Mouse (Mus musculus) embryonic facial prominence, embryonic 14.5 days (tissue): ENCODE measurements around the gene Shank1. TPM values are rescaled to one million over a fixed set of nuclear protein-coding genes. Genes with fewer than 3 reads are reported as not detected.

Experiments
- ATAC-seq: fragments of 200-750 bp; cut with Nextera tagmentation; 2 replicates; pipeline ENCODE4 v1.8.0; 2017; ENCODE audit warnings: low read depth, moderate number of reproducible peaks, moderate TSS enrichment
- DNase-seq: peaks from one replicate; pipeline ENCODE4 v3.0.0-alpha.2; 2015; ENCODE audit warnings: low spot score
- H3K27ac ChIP-seq: fragments of 300-500 bp; sonication (generic); replicated peaks from 2 replicates; pipeline ENCODE4 v1.5.1; 2014; ENCODE audit warnings: low read depth, mild to moderate bottlenecking, low read length, moderate library complexity
- H3K27me3 ChIP-seq: fragments of 300-500 bp; sonication (generic); replicated peaks from 2 replicates; pipeline ENCODE4 v1.6.1; 2014; ENCODE audit warnings: low read length; ENCODE audit not compliant: control insufficient read depth, insufficient read depth
- H3K36me3 ChIP-seq: fragments of 300-500 bp; sonication (generic); 2 replicates; pipeline ENCODE4 v1.6.1; 2014; ENCODE audit warnings: low read length, mixed read lengths; ENCODE audit not compliant: control insufficient read depth, insufficient read depth
- H3K4me1 ChIP-seq: fragments of 300-500 bp; sonication (generic); 2 replicates; pipeline ENCODE4 v1.6.1; 2014; ENCODE audit warnings: antibody characterized with exemption, low read length; ENCODE audit not compliant: control insufficient read depth, insufficient read depth
- H3K4me2 ChIP-seq: fragments of 300-500 bp; sonication (generic); 2 replicates; pipeline ENCODE4 v1.6.1; 2014; ENCODE audit warnings: low read depth, mild to moderate bottlenecking, low read length, moderate library complexity, mixed read lengths
- H3K4me3 ChIP-seq: fragments of 300-500 bp; sonication (generic); 2 replicates; pipeline ENCODE4 v1.5.1; 2014; ENCODE audit warnings: low read depth, mild to moderate bottlenecking, low read length
- H3K9ac ChIP-seq: fragments of 300-500 bp; sonication (generic); 2 replicates; pipeline ENCODE4 v1.6.1; 2014; ENCODE audit warnings: low read depth, mild to moderate bottlenecking, low read length, moderate library complexity, mixed read lengths
- H3K9me3 ChIP-seq: fragments of 300-500 bp; sonication (generic); 2 replicates; pipeline ENCODE4 v1.6.1; 2016; ENCODE audit warnings: low read length; ENCODE audit not compliant: control insufficient read depth
- WGBS: fragments of 180-500 bp; shearing (Covaris S2); extraction: QIAGEN DNeasy Blood & Tissue Kit; methylation state at CpG from one replicate; pipeline ENCODE4 v1.1.7; 2014; 5-methylcytosine and 5-hydroxymethylcytosine counted together
- polyA plus RNA-seq: library from polyadenylated mRNA; unstranded; fragments of >200 nt; fragmentation: Nextera tagmentation; extraction: Ambion mirVana; gene quantifications from 2 replicates; pipeline ENCODE4 v1.2.1, GENCODE M21; 2014

Gene Shank1
- polyA plus RNA-seq, 1 experiment from 2014 or later: 3.7 TPM

- Histone ChIP-seq H3K36me3 (no peaks in the 10 kb centered on the region), H3K27ac (no peak overlapping the region), H3K4me2 (peak overlapping the region; percentile 85), H3K9me3 (no peaks in the 10 kb centered on the region), H3K4me3 (0 out of 2 replicates have a peak overlapping the region, but pooled peaks have one; percentile 44), H3K9ac (no peak overlapping the region), H3K27me3 (peaks cover 51% of the 10 kb centered on the region), H3K4me1 (peaks cover 7% of the 10 kb centered on the region; the same call in 1 of the 2 replicates)
- DNase-seq (no peak), ATAC-seq (peak; percentile 22; the same call in 1 of the 2 replicates)
- WGBS: 8% methylated on average over 21 of the region's 21 CpGs
Measured at GRCm38 (mm10) chr7:44360792-44361301, 50.8 kb downstream of the Shank1 start.

GRCm38 (mm10) chr7:44372678-44373077, 62.6 kb downstream of the Shank1 start:
- WGBS: 92% methylated on average over 8 of the region's 8 CpGs
- ATAC-seq (no peak), DNase-seq (no peak)
- H3K27ac ChIP-seq: no peak overlapping the region
- H3K4me3 ChIP-seq: no peak overlapping the region
- no peaks in the 10 kb centered on the region for H3K9me3 ChIP-seq
- no peaks in the 10 kb centered on the region for H3K36me3 ChIP-seq
- no peaks in the 10 kb centered on the region for H3K27me3 ChIP-seq
- 0 out of 2 replicates have a peak, but pooled peaks cover 6% of the 10 kb centered on the region for H3K4me1 ChIP-seq
- H3K9ac ChIP-seq: no peak overlapping the region
- H3K4me2 ChIP-seq: no peak overlapping the region

- peak overlapping the region; percentile 78 for H3K4me2 ChIP-seq
- no peak overlapping the region for H3K27ac ChIP-seq
- H3K9me3 ChIP-seq: no peaks in the 10 kb centered on the region
- H3K9ac ChIP-seq: peak overlapping the region; percentile 43; the same call in 1 of the 2 replicates
- WGBS: 14% methylated on average over 7 of the region's 7 CpGs
- DNase-seq (no peak), ATAC-seq (no peak; the same call in 1 of the 2 replicates)
- peak overlapping the region; percentile 56 for H3K4me3 ChIP-seq
- H3K36me3 ChIP-seq: no peaks in the 10 kb centered on the region
- H3K27me3 ChIP-seq: no peaks in the 10 kb centered on the region
- H3K4me1 ChIP-seq: 0 out of 2 replicates have a peak, but pooled peaks cover 6% of the 10 kb centered on the region
Measured at GRCm38 (mm10) chr7:44373460-44373859, 63.4 kb downstream of the Shank1 start.

- Histone ChIP-seq H3K4me2 (peak overlapping the region; percentile 78), H3K27ac (peak overlapping the region; percentile 56), H3K36me3 (no peaks in the 10 kb centered on the region), H3K9ac (peak overlapping the region; percentile 63), H3K9me3 (no peaks in the 10 kb centered on the region), H3K27me3 (no peaks in the 10 kb centered on the region), H3K4me1 (0 out of 2 replicates have a peak, but pooled peaks cover 6% of the 10 kb centered on the region), H3K4me3 (peak overlapping the region; percentile 56)
- DNase-seq: peak; percentile 97
- under 1% methylated on average over 19 of the region's 19 CpGs for WGBS
- peak; percentile 92 for ATAC-seq
Measured at GRCm38 (mm10) chr7:44373889-44374652, 64.0 kb downstream of the Shank1 start.

- H3K27me3 ChIP-seq: no peaks in the 10 kb centered on the region
- 7% methylated on average over 5 of the region's 5 CpGs for WGBS
- no peaks in the 10 kb centered on the region for H3K9me3 ChIP-seq
- H3K4me2 ChIP-seq: peak overlapping the region; percentile 78
- peak overlapping the region; percentile 56 for H3K27ac ChIP-seq
- 0 out of 2 replicates have a peak, but pooled peaks cover 6% of the 10 kb centered on the region for H3K4me1 ChIP-seq
- DNase-seq (no peak), ATAC-seq (no peak)
- peak overlapping the region; percentile 63 for H3K9ac ChIP-seq
- H3K36me3 ChIP-seq: no peaks in the 10 kb centered on the region
- peak overlapping the region; percentile 56 for H3K4me3 ChIP-seq
Measured at GRCm38 (mm10) chr7:44374756-44375155, 64.7 kb downstream of the Shank1 start.

GRCm38 (mm10) chr7:44375207-44375606, 65.2 kb downstream of the Shank1 start:
- Histone ChIP-seq H3K27ac (no peak overlapping the region), H3K4me3 (no peak overlapping the region), H3K4me2 (peak overlapping the region; percentile 78), H3K4me1 (0 out of 2 replicates have a peak, but pooled peaks cover 6% of the 10 kb centered on the region), H3K36me3 (no peaks in the 10 kb centered on the region), H3K9ac (no peak overlapping the region), H3K27me3 (no peaks in the 10 kb centered on the region), H3K9me3 (no peaks in the 10 kb centered on the region)
- no peak for DNase-seq
- WGBS: 11% methylated on average over 10 of the region's 10 CpGs
- no peak for ATAC-seq

- Histone ChIP-seq H3K4me1 (0 out of 2 replicates have a peak, but pooled peaks cover 6% of the 10 kb centered on the region), H3K4me2 (no peak overlapping the region), H3K27me3 (no peaks in the 10 kb centered on the region), H3K9ac (no peak overlapping the region), H3K9me3 (no peaks in the 10 kb centered on the region), H3K36me3 (no peaks in the 10 kb centered on the region), H3K27ac (no peak overlapping the region), H3K4me3 (no peak overlapping the region)
- whole genome bisulfite sequencing: 66% methylated on average over 3 of the region's 3 CpGs
- DNase-seq (no peak), ATAC-seq (no peak)
Measured at GRCm38 (mm10) chr7:44375793-44376192, 65.7 kb downstream of the Shank1 start.

GRCm38 (mm10) chr7:44378290-44378689, 68.2 kb downstream of the Shank1 start:
- no peaks in the 10 kb centered on the region for H3K9me3 ChIP-seq
- no peak overlapping the region for H3K4me3 ChIP-seq
- no peak overlapping the region for H3K27ac ChIP-seq
- WGBS: 50% methylated on average over 4 of the region's 4 CpGs
- ATAC-seq (no peak), DNase-seq (no peak)
- H3K4me2 ChIP-seq: no peak overlapping the region
- H3K4me1 ChIP-seq: 0 out of 2 replicates have a peak, but pooled peaks cover 6% of the 10 kb centered on the region
- no peaks in the 10 kb centered on the region for H3K36me3 ChIP-seq
- H3K9ac ChIP-seq: no peak overlapping the region
- H3K27me3 ChIP-seq: no peaks in the 10 kb centered on the region
